Mouse (Mus musculus) lung, adult 2 months (tissue): Measurements from ENCODE around the gene Polr3h.

Experiments
- CTCF ChIP-seq: fragments of 200-500 bp; IDR thresholded peaks from 2 replicates; pipeline ENCODE4 v1.5.1; 2011; ENCODE audit warnings: mild to moderate bottlenecking, low read length, control low read depth; ENCODE audit not compliant: insufficient read depth
- POLR2A ChIP-seq: fragments of 200-500 bp; IDR thresholded peaks from 2 replicates; pipeline ENCODE4 v1.6.1; 2011; ENCODE audit warnings: low read depth, mild to moderate bottlenecking, control low read depth, low read length, borderline replicate concordance; ENCODE audit errors: extremely low read depth

- TF ChIP-seq CTCF, result peak; percentile 98
- no peak for TF ChIP-seq POLR2A
Measured at GRCm38 (mm10) chr15:81917621-81918463, 8.2 kb downstream of the Polr3h start.
